Mouse (Mus musculus) limb, embryonic 15.5 days (tissue): ENCODE measurements at regions not wholly inside any gene's neighbourhood (a gene's known extent, or its start where the extent isn't known, plus 50 kb on each side); places are given as distances from the start of the nearest gene placed in this dataset.
"Not testable (repeated sequence)": the region's sequence is repeated elsewhere in the genome, so short reads cannot be mapped to it uniquely, and the experiment has no call there.

Experiments
- ATAC-seq: fragments of 200-750 bp; cut with Nextera tagmentation; 2 replicates; pipeline ENCODE4 v1.8.0; 2017; ENCODE audit warnings: low read depth, moderate TSS enrichment; ENCODE audit not compliant: insufficient number of reproducible peaks, low FRiP score, low TSS enrichment
- H3K27ac ChIP-seq: fragments of 300-500 bp; sonication (generic); 2 replicates; pipeline ENCODE4 v1.5.1; 2015; ENCODE audit warnings: moderate library complexity, mild to moderate bottlenecking, inconsistent platforms
- H3K27me3 ChIP-seq: fragments of 300-500 bp; sonication (generic); 2 replicates; pipeline ENCODE4 v1.6.1; 2015; ENCODE audit warnings: inconsistent platforms
- H3K36me3 ChIP-seq: fragments of 300-500 bp; sonication (generic); 2 replicates; pipeline ENCODE4 v1.6.1; 2015; ENCODE audit warnings: inconsistent platforms
- H3K4me1 ChIP-seq: fragments of 300-500 bp; sonication (generic); 2 replicates; pipeline ENCODE4 v1.6.1; 2015; ENCODE audit warnings: inconsistent platforms
- H3K4me2 ChIP-seq: fragments of 300-500 bp; sonication (generic); 2 replicates; pipeline ENCODE4 v1.6.1; 2015; ENCODE audit warnings: mild to moderate bottlenecking, inconsistent platforms
- H3K4me3 ChIP-seq: fragments of 300-500 bp; sonication (generic); 2 replicates; pipeline ENCODE4 v1.5.1; 2015; ENCODE audit warnings: mild to moderate bottlenecking, inconsistent platforms
- H3K9ac ChIP-seq: fragments of 300-500 bp; sonication (generic); 2 replicates; pipeline ENCODE4 v1.6.1; 2015; ENCODE audit warnings: inconsistent platforms
- H3K9me3 ChIP-seq: fragments of 300-500 bp; sonication (generic); 2 replicates; pipeline ENCODE4 v1.6.1; 2016; ENCODE audit warnings: inconsistent platforms
- WGBS: fragments of 180-500 bp; shearing (Covaris S2); methylation state at CpG from one replicate; pipeline ENCODE4 v1.1.7; 2015; 5-methylcytosine and 5-hydroxymethylcytosine counted together

- no peak overlapping the region for H3K27ac ChIP-seq
- 66% methylated on average over 6 of the region's 6 CpGs for WGBS
- no peak overlapping the region for H3K4me3 ChIP-seq
- H3K36me3 ChIP-seq = no peaks in the 10 kb centered on the region
- no peaks in the 10 kb centered on the region for H3K27me3 ChIP-seq
- H3K4me1 ChIP-seq = no peaks in the 10 kb centered on the region; the same call in 1 of the 2 replicates
- no peak overlapping the region for H3K9ac ChIP-seq
- no peaks in the 10 kb centered on the region for H3K9me3 ChIP-seq
- ATAC-seq = no peak
- no peak overlapping the region for H3K4me2 ChIP-seq
These were observed 413.9 kb downstream of the Med10 start for GRCm38 (mm10) chr13:70216134-70216533.

GRCm38 (mm10) chr13:70217429-70218133, 415.4 kb downstream of the Med10 start:
- no peak for ATAC-seq
- H3K36me3 ChIP-seq = no peaks in the 10 kb centered on the region
- H3K4me3 ChIP-seq = no peak overlapping the region
- H3K27me3 ChIP-seq = no peaks in the 10 kb centered on the region
- H3K9me3 ChIP-seq = no peaks in the 10 kb centered on the region
- H3K9ac ChIP-seq = no peak overlapping the region
- no peaks in the 10 kb centered on the region; the same call in 1 of the 2 replicates for H3K4me1 ChIP-seq
- no peak overlapping the region for H3K4me2 ChIP-seq
- no peak overlapping the region for H3K27ac ChIP-seq
- WGBS = 63% methylated on average over 15 of the region's 15 CpGs

GRCm38 (mm10) chr13:70223485-70223884, 413.9 kb downstream of the Ice1 start:
- no peak for ATAC-seq
- Histone ChIP-seq H3K9me3 (no peaks in the 10 kb centered on the region), H3K4me2 (no peak overlapping the region), H3K36me3 (no peaks in the 10 kb centered on the region), H3K4me1 (no peaks in the 10 kb centered on the region), H3K9ac (no peak overlapping the region), H3K4me3 (no peak overlapping the region), H3K27ac (no peak overlapping the region), H3K27me3 (no peaks in the 10 kb centered on the region)
- WGBS = 86% methylated on average over 5 of the region's 5 CpGs

GRCm38 (mm10) chr13:70227167-70227566, 410.3 kb downstream of the Ice1 start:
- Histone ChIP-seq H3K4me2 (no peak overlapping the region), H3K27ac (no peak overlapping the region), H3K4me3 (no peak overlapping the region), H3K36me3 (no peaks in the 10 kb centered on the region), H3K9me3 (no peaks in the 10 kb centered on the region), H3K9ac (no peak overlapping the region), H3K4me1 (no peaks in the 10 kb centered on the region), H3K27me3 (no peaks in the 10 kb centered on the region)
- ATAC-seq = no peak
- 77% methylated on average over 6 of the region's 6 CpGs for WGBS

- 0 out of 2 replicates have a peak overlapping the region, but pooled peaks have one; percentile 31 for H3K4me2 ChIP-seq
- 0 out of 2 replicates have a peak, but pooled peaks have one; percentile 24 for ATAC-seq
- H3K9ac ChIP-seq = no peak overlapping the region
These were observed 403.3 kb downstream of the Ice1 start for GRCm38 (mm10) chr13:70233896-70234799.

GRCm38 (mm10) chr13:70243598-70244157, 393.8 kb downstream of the Ice1 start:
- no peaks in the 10 kb centered on the region for H3K4me1 ChIP-seq
- no peaks in the 10 kb centered on the region for H3K36me3 ChIP-seq
- no peaks in the 10 kb centered on the region for H3K27me3 ChIP-seq
- H3K9ac ChIP-seq = no peak overlapping the region
- H3K27ac ChIP-seq = no peak overlapping the region
- ATAC-seq = no peak
- no peaks in the 10 kb centered on the region for H3K9me3 ChIP-seq
- WGBS = 89% methylated on average over 4 of the region's 4 CpGs
- H3K4me2 ChIP-seq = no peak overlapping the region
- no peak overlapping the region for H3K4me3 ChIP-seq

More at GRCm38 (mm10) chr13:70233896-70234799, 403.3 kb downstream of the Ice1 start:
- 37% methylated on average over 22 of the region's 22 CpGs for WGBS
- Histone ChIP-seq H3K27ac (no peak overlapping the region), H3K27me3 (no peaks in the 10 kb centered on the region; the same call in 1 of the 2 replicates), H3K9me3 (no peaks in the 10 kb centered on the region), H3K4me1 (peaks cover 3% of the 10 kb centered on the region; the same call in 1 of the 2 replicates), H3K4me3 (no peak overlapping the region), H3K36me3 (no peaks in the 10 kb centered on the region)

- Histone ChIP-seq H3K4me2 (no peak overlapping the region), H3K4me1 (no peaks in the 10 kb centered on the region), H3K9me3 (no peaks in the 10 kb centered on the region), H3K9ac (no peak overlapping the region), H3K27me3 (no peaks in the 10 kb centered on the region), H3K36me3 (no peaks in the 10 kb centered on the region), H3K27ac (no peak overlapping the region), H3K4me3 (no peak overlapping the region)
- WGBS = 46% methylated on average over 12 of the region's 12 CpGs
- no peak for ATAC-seq
These were observed 377.4 kb downstream of the Ice1 start for GRCm38 (mm10) chr13:70260003-70260496.

- H3K9me3 ChIP-seq = no peaks in the 10 kb centered on the region
- no peak overlapping the region for H3K4me2 ChIP-seq
- no peak overlapping the region for H3K4me3 ChIP-seq
- H3K27ac ChIP-seq = no peak overlapping the region
- H3K9ac ChIP-seq = no peak overlapping the region
- 85% methylated on average over 3 of the region's 3 CpGs for WGBS
- H3K4me1 ChIP-seq = no peaks in the 10 kb centered on the region
- no peak for ATAC-seq
- no peaks in the 10 kb centered on the region for H3K36me3 ChIP-seq
- H3K27me3 ChIP-seq = no peaks in the 10 kb centered on the region
These were observed 373.8 kb downstream of the Ice1 start for GRCm38 (mm10) chr13:70263654-70264053.

- H3K9me3 ChIP-seq, ATAC-seq, H3K4me1 ChIP-seq, H3K27me3 ChIP-seq, H3K9ac ChIP-seq, H3K36me3 ChIP-seq, H3K27ac ChIP-seq, H3K4me2 ChIP-seq, H3K4me3 ChIP-seq: not testable (repeated sequence)
- 75% methylated on average over 10 of the region's 10 CpGs for WGBS
These were observed 360.5 kb downstream of the Ice1 start for GRCm38 (mm10) chr13:70276884-70277378.

- no peak for ATAC-seq
- no peak overlapping the region for H3K27ac ChIP-seq
- no peak overlapping the region for H3K4me2 ChIP-seq
- H3K36me3 ChIP-seq = no peaks in the 10 kb centered on the region
- H3K9ac ChIP-seq = no peak overlapping the region
- no peak overlapping the region for H3K4me3 ChIP-seq
- H3K9me3 ChIP-seq = no peaks in the 10 kb centered on the region
- 56% methylated on average over 13 of the region's 13 CpGs for WGBS
- no peaks in the 10 kb centered on the region for H3K27me3 ChIP-seq
- H3K4me1 ChIP-seq = peaks cover 13% of the 10 kb centered on the region; the same call in 1 of the 2 replicates
These were observed 359.5 kb downstream of the Ice1 start for GRCm38 (mm10) chr13:70277667-70278591.
